ENCODE assay signal across 8 mouse cellular contexts in genomic region chr17:31789906-31790279, GRCm38 (mm10).
A peak's percentile ranks its signal among the peaks of the same experiment; 100 is the strongest.
DNase-seq lines count a peak whose midpoint lies in the region; ATAC-seq and TF ChIP-seq lines count a peak whose summit lies in the region.

No protein-coding gene starts in this region.

- H3K4me2 ChIP-seq in heart, embryonic 11.5 days: peak overlapping the region; percentile 31
- H3K4me2 ChIP-seq in hindbrain, embryonic 13.5 days: peak overlapping the region; percentile 38; the same call in 1 of the 2 replicates

- H3K27me3 ChIP-seq in heart, embryonic 11.5 days (ENCODE audit: control insufficient read depth, insufficient read depth, low read length): peaks cover 7% of the 10 kb centered on the region
- 0 out of 2 replicates have a peak, but pooled peaks cover 8% of the 10 kb centered on the region for H3K27me3 ChIP-seq in hindbrain, embryonic 13.5 days

- no peaks in the 10 kb centered on the region for H3K9me3 ChIP-seq in heart, embryonic 11.5 days (replicated peaks; ENCODE audit: control insufficient read depth, low read length)
- H3K9me3 ChIP-seq in hindbrain, embryonic 13.5 days: no peaks in the 10 kb centered on the region

- no peaks in the 10 kb centered on the region for H3K36me3 ChIP-seq in heart, embryonic 11.5 days (ENCODE audit: control insufficient read depth, insufficient read depth, low read length)
- no peaks in the 10 kb centered on the region for H3K36me3 ChIP-seq in hindbrain, embryonic 13.5 days

- WGBS in heart, embryonic 11.5 days (ENCODE audit: insufficient replicate concordance): 29% methylated on average over 5 of the region's 5 CpGs
- WGBS in hindbrain, embryonic 13.5 days: 0% methylated on average over 3 of the region's 5 CpGs

- H3K27ac ChIP-seq in heart, embryonic 11.5 days (ENCODE audit: low read depth, low read length): 0 out of 2 replicates have a peak overlapping the region, but pooled peaks have one; percentile 42
- peak overlapping the region; percentile 78 for H3K27ac ChIP-seq in hindbrain, embryonic 13.5 days
- no peak overlapping the region for H3K27ac ChIP-seq in layer of hippocampus, adult 2 months

- H3K4me1 ChIP-seq in heart, embryonic 11.5 days (ENCODE audit: control insufficient read depth, insufficient read depth, low read length): peaks cover 23% of the 10 kb centered on the region
- peaks cover 45% of the 10 kb centered on the region for H3K4me1 ChIP-seq in hindbrain, embryonic 13.5 days (replicated peaks)

- H3K9ac ChIP-seq in heart, embryonic 11.5 days (ENCODE audit: low read depth, low read length): peak overlapping the region; percentile 8; the same call in 1 of the 2 replicates
- no peak overlapping the region for H3K9ac ChIP-seq in hindbrain, embryonic 13.5 days

- DNase-seq in heart, adult 8-10 months (ENCODE audit: low spot score): no peak
- DNase-seq in embryo, embryonic 10 days (ENCODE audit: low spot score): peak; percentile 75
- peak; percentile 74 for DNase-seq in lung, postnatal 10 days
- no peak for DNase-seq in layer of hippocampus, adult 2 months (ENCODE audit: low spot score in 2 of 2)

- ATAC-seq in heart, embryonic 11.5 days (replicated peaks; ENCODE audit: insufficient number of reproducible peaks, low FRiP score, low TSS enrichment): no peak
- ATAC-seq in hindbrain, embryonic 13.5 days (ENCODE audit: low FRiP score): peak; percentile 21; the same call in 1 of the 2 replicates
- ATAC-seq in frontal cortex, adult (ENCODE audit: low TSS enrichment): no peak
- no peak for ATAC-seq in inflammation-experienced regulatory T-cells, adult 6 months

- H3K4me3 ChIP-seq in heart, embryonic 11.5 days (ENCODE audit: low read depth, low read length): no peak overlapping the region
- no peak overlapping the region for H3K4me3 ChIP-seq in hindbrain, embryonic 13.5 days
- H3K4me3 ChIP-seq in layer of hippocampus, adult 2 months: no peak overlapping the region

- no peak for TF ChIP-seq CTCF in layer of hippocampus, adult 2 months (conservative IDR thresholded peaks at IDR 0.05)

Comparison
In these comparisons a context has a peak if more than half of its experiments do, and no peak if none do; other contexts are left out.
1. DNase-seq: peak in embryo, embryonic 10 days (single experiment) and lung, postnatal 10 days (single experiment); none in heart, adult 8-10 months (single experiment) and layer of hippocampus, adult 2 months (0 of 2).